Mouse (Mus musculus): Measurements from ENCODE around the gene Atp5g3. TPM values are rescaled to one million over a fixed set of nuclear protein-coding genes. Genes with fewer than 3 reads are reported as not detected.
A peak's percentile ranks its signal among the peaks of the same experiment; 100 is the strongest.

The Atp5g3 gene
- polyA plus RNA-seq, 1 experiment, result 481 TPM

- H3K9ac ChIP-seq (ENCODE audit: low read depth, poor library complexity, severe bottlenecking), result peak within 1 kb of the TSS; percentile 84
- peak within 1 kb of the TSS; percentile 95 for H3K4me3 ChIP-seq (ENCODE audit: low read depth, low read length)
- H3K36me3 ChIP-seq (ENCODE audit: control insufficient read depth, insufficient read depth, low read length, poor library complexity, severe bottlenecking), result no peaks in the 10 kb centered on the region
- TF ChIP-seq POLR2A (IDR thresholded peaks at IDR 0.05; ENCODE audit: insufficient read depth, low read length) (peak; percentile 83), CTCF (IDR thresholded peaks at IDR 0.05; ENCODE audit: low read depth, low read length) (no peak)
- H3K27ac ChIP-seq (ENCODE audit: insufficient read depth, low read length), result peak within 1 kb of the TSS; percentile 84
- no peaks in the 10 kb centered on the region for H3K4me1 ChIP-seq (ENCODE audit: control insufficient read depth, insufficient read depth, low read length)
- no peaks in the 10 kb centered on the region for H3K9me3 ChIP-seq (replicated peaks; ENCODE audit: control insufficient read depth, insufficient read depth, low read length, poor library complexity, severe bottlenecking)
- H3K27me3 ChIP-seq (ENCODE audit: control insufficient read depth, insufficient read depth, low read length, poor library complexity, severe bottlenecking), result no peaks in the 10 kb centered on the region
Observed at GRCm38 (mm10) chr2:73892464-73893296, 18.4 kb downstream of the Atp5g3 start, which contains the start of gene Atf2. Gene Atf2 (minus strand): TSS chr2:73892639.

GRCm38 (mm10) chr2:73891701-73892463 lies 19.2 kb downstream of the Atp5g3 start:
- Histone ChIP-seq H3K9me3 (replicated peaks; ENCODE audit: control insufficient read depth, insufficient read depth, low read length, poor library complexity, severe bottlenecking) (no peaks in the 10 kb centered on the region), H3K4me3 (ENCODE audit: low read depth, low read length) (peak overlapping the region; percentile 95), H3K36me3 (ENCODE audit: control insufficient read depth, insufficient read depth, low read length, poor library complexity, severe bottlenecking) (no peaks in the 10 kb centered on the region), H3K27ac (ENCODE audit: insufficient read depth, low read length) (peak overlapping the region; percentile 44), H3K27me3 (ENCODE audit: control insufficient read depth, insufficient read depth, low read length, poor library complexity, severe bottlenecking) (no peaks in the 10 kb centered on the region), H3K4me1 (ENCODE audit: control insufficient read depth, insufficient read depth, low read length) (peaks cover 1% of the 10 kb centered on the region), H3K9ac (ENCODE audit: low read depth, poor library complexity, severe bottlenecking) (peak overlapping the region; percentile 84)
- TF ChIP-seq POLR2A (IDR thresholded peaks at IDR 0.05; ENCODE audit: insufficient read depth, low read length) (no peak), CTCF (IDR thresholded peaks at IDR 0.05; ENCODE audit: low read depth, low read length) (no peak), EP300 (IDR thresholded peaks at IDR 0.05; ENCODE audit: insufficient read depth, low read depth, low read length) (no peak)

DNA sequence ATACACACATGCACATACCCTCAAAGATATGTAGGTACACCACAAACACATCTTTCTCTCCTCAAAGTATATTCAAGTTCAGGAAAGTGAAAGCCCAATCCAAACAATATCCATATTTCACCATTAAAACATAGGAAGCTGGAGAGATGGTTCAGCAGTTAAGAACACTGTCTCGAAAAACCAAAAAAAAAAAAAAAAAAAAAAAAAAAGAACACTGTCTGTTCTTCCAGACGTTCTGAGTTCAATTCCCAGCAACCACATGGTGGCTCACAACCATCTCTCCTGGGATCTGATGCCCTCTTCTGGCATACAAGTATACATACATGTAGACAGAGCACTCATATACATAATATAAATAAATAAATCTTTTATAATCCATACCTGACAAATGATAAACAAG lies 25.1 kb downstream of the Atp5g3 start:
- Histone ChIP-seq H3K9ac (ENCODE audit: low read depth, poor library complexity, severe bottlenecking) (no peak overlapping the region), H3K9me3 (replicated peaks; ENCODE audit: control insufficient read depth, insufficient read depth, low read length, poor library complexity, severe bottlenecking) (no peaks in the 10 kb centered on the region), H3K27ac (ENCODE audit: insufficient read depth, low read length) (no peak overlapping the region), H3K4me1 (ENCODE audit: control insufficient read depth, insufficient read depth, low read length) (peaks cover 1% of the 10 kb centered on the region), H3K4me3 (ENCODE audit: low read depth, low read length) (no peak overlapping the region), H3K36me3 (ENCODE audit: control insufficient read depth, insufficient read depth, low read length, poor library complexity, severe bottlenecking) (no peaks in the 10 kb centered on the region), H3K27me3 (ENCODE audit: control insufficient read depth, insufficient read depth, low read length, poor library complexity, severe bottlenecking) (no peaks in the 10 kb centered on the region)
- TF ChIP-seq EP300 (IDR thresholded peaks at IDR 0.05; ENCODE audit: insufficient read depth, low read depth, low read length), result no peak
- no peak for TF ChIP-seq CTCF (IDR thresholded peaks at IDR 0.05; ENCODE audit: low read depth, low read length)
- no peak for TF ChIP-seq POLR2A (IDR thresholded peaks at IDR 0.05; ENCODE audit: insufficient read depth, low read length)

DNA sequence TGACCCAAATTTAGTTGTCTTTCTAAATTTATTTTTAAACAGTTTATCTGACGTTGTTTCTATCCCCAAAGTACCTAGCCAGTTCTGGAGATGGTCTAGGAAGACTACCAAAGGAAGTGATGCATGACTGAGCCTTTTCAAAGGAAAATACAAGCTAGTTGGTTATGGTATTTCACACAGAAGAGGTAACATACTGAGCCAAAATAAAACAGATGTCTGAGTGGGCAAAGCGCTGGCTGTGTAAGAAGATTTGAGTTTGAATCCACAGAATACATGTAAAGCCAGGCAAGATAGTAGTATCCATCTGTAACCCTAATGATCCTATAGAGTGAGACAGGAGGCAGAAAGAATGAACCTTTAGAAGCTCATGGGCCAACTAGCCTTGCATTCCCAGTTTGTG lies 33.2 kb downstream of the Atp5g3 start:
- Histone ChIP-seq H3K36me3 (ENCODE audit: control insufficient read depth, insufficient read depth, low read length, poor library complexity, severe bottlenecking) (peaks cover 2% of the 10 kb centered on the region), H3K4me3 (ENCODE audit: low read depth, low read length) (no peak overlapping the region), H3K9ac (ENCODE audit: low read depth, poor library complexity, severe bottlenecking) (no peak overlapping the region), H3K27ac (ENCODE audit: insufficient read depth, low read length) (no peak overlapping the region), H3K27me3 (ENCODE audit: control insufficient read depth, insufficient read depth, low read length, poor library complexity, severe bottlenecking) (no peaks in the 10 kb centered on the region), H3K4me1 (ENCODE audit: control insufficient read depth, insufficient read depth, low read length) (no peaks in the 10 kb centered on the region), H3K9me3 (replicated peaks; ENCODE audit: control insufficient read depth, insufficient read depth, low read length, poor library complexity, severe bottlenecking) (no peaks in the 10 kb centered on the region)
- no peak for TF ChIP-seq EP300 (IDR thresholded peaks at IDR 0.05; ENCODE audit: insufficient read depth, low read depth, low read length)
- no peak for TF ChIP-seq CTCF (IDR thresholded peaks at IDR 0.05; ENCODE audit: low read depth, low read length)
- no peak for TF ChIP-seq POLR2A (IDR thresholded peaks at IDR 0.05; ENCODE audit: insufficient read depth, low read length)

DNA sequence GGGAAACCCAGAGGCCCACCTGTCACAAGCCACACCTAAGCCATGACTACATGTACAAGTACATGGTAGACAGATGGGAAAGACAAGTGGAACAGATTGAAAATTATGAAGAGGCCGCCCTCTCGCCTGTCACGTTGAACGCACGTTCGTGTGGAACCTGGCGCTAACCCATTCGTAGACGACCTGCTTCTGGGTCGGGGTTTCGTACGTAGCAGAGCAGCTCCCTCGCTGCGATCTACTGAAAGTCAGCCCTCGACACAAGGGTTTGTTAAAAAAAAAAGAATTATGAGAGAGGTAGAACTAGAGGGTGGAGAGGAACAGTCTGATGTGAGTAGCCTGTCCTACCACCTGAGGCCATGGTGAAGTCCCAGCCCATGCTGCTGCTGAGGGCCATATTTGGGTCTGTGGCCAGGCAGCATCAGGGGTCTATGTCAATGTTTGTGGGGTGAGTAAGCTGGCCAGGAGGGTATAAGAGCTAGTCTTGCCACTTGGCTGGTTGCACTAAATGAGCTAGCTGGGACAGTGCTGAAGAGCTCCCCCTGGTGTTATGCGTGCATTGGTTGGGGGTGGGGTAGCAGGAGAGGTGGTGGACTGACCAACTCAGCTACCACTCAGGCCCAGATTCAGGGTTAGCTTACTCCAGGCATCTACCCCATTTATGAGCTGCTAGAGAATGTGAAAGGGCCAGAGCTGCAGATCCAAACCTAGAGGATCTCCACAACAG lies 43.2 kb downstream of the Atp5g3 start:
- Histone ChIP-seq H3K4me3 (ENCODE audit: low read depth, low read length) (no peak overlapping the region), H3K9me3 (replicated peaks; ENCODE audit: control insufficient read depth, insufficient read depth, low read length, poor library complexity, severe bottlenecking) (no peaks in the 10 kb centered on the region), H3K36me3 (ENCODE audit: control insufficient read depth, insufficient read depth, low read length, poor library complexity, severe bottlenecking) (peaks cover 5% of the 10 kb centered on the region), H3K9ac (ENCODE audit: low read depth, poor library complexity, severe bottlenecking) (no peak overlapping the region), H3K4me1 (ENCODE audit: control insufficient read depth, insufficient read depth, low read length) (no peaks in the 10 kb centered on the region), H3K27me3 (ENCODE audit: control insufficient read depth, insufficient read depth, low read length, poor library complexity, severe bottlenecking) (no peaks in the 10 kb centered on the region), H3K27ac (ENCODE audit: insufficient read depth, low read length) (no peak overlapping the region)
- TF ChIP-seq POLR2A (IDR thresholded peaks at IDR 0.05; ENCODE audit: insufficient read depth, low read length) (no peak), CTCF (IDR thresholded peaks at IDR 0.05; ENCODE audit: low read depth, low read length) (peak; percentile 77), EP300 (IDR thresholded peaks at IDR 0.05; ENCODE audit: insufficient read depth, low read depth, low read length) (no peak)
